Mouse (Mus musculus): Measurements from ENCODE around the gene Cfap97d2.

Gene Cfap97d2

DNA sequence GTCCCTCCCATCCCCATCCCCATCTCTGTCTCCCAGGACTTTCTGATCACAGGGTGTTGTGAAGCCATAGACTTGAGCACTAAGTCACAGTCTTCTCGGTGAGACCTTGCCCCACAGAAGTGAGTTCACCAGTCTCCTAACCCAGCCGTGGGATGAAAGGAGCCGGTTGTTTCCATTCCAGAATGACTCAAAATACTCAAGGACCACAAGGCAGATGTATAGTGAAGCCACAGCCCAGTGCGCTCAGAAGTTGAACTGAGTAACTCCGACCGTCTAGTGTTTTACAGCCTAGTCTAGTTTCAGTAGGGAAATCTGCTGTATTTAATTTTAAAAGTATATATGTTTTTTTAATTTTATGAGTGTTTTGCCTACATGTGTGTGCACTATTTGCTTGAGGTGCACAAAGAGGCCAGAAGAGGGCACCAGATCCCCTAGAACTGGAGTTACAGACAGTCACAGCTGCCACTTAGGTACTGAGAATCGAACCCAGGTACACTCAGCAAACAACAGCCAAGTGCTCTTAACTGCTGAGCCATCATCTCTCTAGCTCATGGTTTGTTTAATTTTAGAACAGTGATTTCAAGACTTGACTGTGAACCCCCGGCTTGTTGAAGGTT is 18.5 kb upstream of the Cfap97d2 start:
- WGBS, result 92% methylated on average over 8 of the region's 8 CpGs

GRCm38 (mm10) chr8:13687941-13688340 is 17.7 kb upstream of the Cfap97d2 start:
- 84% methylated on average over 4 of the region's 4 CpGs for WGBS

DNA sequence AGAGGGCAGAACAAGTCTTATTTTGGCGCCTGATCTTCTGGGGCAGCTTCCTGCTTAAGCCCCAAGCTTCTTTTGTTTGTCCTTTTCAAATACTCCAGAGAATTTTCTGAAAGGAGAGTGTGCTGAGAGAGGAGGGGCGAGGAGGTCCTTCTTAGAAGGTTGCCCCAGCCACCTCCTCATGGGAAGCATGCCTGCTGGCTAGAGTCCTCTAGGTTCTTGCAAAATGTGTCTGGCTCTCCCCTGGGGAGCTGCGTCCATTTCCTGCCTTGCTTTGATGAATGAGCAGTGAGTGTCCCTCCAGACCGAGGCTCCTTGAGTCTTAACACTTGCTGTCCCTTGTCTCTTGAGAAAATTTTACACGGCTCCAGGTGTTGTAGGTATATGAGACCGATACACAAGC is 17.2 kb upstream of the Cfap97d2 start:
- WGBS, result 58% methylated on average over 6 of the region's 6 CpGs

GRCm38 (mm10) chr8:13689331-13689730 is 16.4 kb upstream of the Cfap97d2 start:
- 84% methylated on average over 5 of the region's 5 CpGs for WGBS

DNA sequence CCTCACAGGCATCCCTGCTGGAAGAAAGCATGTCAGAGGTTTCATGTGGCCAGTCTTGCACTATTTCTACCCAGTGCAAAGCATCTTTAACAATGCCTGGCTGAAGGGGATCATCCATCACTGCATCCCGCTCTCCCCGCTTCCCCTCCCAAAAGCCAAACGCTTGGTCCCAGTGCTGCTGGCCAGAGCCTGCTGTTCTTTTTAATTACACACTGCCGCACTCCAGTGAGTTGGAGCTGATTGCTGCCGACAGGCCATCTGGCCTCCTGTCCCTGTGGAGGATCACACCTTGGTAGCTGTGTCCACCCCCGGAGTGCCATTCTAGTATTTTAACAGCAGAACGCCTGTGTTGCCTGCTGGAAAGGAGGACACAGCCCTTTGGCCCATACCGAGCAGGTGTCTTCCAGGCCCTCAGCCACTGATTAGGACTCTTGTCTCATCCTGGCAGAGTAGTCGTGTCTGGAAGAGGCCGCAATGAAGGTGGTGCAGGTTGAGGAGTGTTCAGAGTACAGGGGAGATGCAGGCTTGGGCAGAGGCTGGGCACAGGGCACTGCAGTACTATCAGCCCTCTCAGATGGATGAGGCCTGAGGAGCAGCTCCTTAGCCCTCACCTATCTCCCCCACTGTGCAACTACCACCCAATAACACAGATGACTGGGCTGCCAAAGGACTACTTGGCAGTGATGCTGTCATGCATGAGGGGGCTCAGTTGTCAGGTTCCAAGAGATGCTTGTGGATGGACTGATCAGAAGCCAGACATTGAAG is 13.2 kb upstream of the Cfap97d2 start:
- 70% methylated on average over 10 of the region's 10 CpGs for WGBS

DNA sequence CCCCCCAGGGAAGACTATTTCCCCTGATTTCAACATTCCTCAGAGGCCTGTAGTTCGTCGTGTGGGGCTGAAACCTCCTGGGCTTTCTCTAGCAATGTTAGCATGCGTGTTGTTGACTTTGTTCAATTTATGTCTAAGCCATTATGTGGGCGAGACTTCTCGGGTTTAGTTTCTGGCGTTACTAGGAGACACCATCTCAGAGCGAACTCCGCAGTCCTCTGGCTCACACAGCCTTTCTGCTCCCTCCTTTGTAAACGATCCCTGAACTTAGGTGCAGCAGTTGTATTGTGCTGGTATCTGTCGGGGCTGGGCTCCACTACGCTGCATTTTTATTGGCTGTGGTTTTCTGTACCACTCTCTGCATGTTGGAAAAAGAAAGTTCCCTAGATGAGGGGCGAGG is 11.0 kb upstream of the Cfap97d2 start:
- 61% methylated on average over 12 of the region's 12 CpGs for WGBS

- WGBS, result 80% methylated on average over 10 of the region's 10 CpGs
Measured at GRCm38 (mm10) chr8:13695203-13695867, 10.4 kb upstream of the Cfap97d2 start.

GRCm38 (mm10) chr8:13696157-13696556 is 9.5 kb upstream of the Cfap97d2 start:
- 80% methylated on average over 4 of the region's 4 CpGs for WGBS

GRCm38 (mm10) chr8:13697196-13697595 is 8.5 kb upstream of the Cfap97d2 start:
- 87% methylated on average over 8 of the region's 8 CpGs for WGBS

DNA sequence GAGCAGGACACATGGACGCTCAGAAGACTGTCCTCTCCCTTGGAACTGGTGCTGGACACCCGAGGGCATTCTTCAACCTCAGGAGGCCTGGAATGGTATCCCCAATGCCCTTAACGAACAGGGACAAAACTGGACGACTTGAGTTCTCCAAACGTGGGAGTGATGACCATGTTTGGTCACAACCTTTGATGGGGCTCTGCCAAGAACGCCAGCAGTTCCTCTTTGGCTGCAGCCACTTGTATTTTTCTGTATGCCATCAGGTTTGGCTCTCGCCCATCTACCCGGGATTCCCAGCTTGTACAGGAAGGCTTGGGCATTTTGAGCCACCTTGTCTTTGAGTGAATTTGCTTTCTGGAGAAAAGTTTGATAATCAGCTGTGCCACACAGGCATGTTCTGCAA is 8.0 kb upstream of the Cfap97d2 start:
- WGBS, result 68% methylated on average over 8 of the region's 8 CpGs

GRCm38 (mm10) chr8:13698281-13698680 is 7.4 kb upstream of the Cfap97d2 start:
- WGBS, result 94% methylated on average over 3 of the region's 3 CpGs

DNA sequence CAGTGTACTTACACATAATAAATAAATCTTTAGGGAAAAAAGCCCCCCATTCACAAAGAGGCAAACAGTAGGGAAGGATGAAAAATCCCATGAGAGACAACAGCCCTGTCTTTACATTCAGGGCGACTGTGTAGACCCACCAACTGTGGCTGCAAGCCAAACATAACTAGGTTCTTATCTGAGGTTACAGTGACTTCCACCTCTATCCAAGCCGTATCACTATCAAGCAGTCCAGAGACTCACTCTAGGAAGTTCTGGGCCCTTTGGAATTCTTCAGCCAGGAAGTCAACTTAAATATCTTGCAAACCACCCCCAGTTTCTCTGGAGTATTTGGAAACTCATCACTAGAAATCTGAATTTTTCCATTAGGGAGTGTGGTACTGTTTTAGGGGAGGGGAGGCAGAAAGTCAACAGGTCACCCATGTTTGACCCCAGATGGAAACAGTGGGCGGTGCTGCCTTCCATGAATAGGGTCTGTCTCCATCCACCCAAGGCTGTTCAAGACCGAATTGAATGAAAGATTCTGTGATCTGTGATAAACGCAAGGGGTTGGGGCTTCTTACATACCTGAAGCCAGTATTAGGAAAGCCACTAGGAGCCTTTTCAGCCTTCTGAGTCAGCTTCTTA is 6.3 kb upstream of the Cfap97d2 start:
- WGBS, result 93% methylated on average over 5 of the region's 5 CpGs

DNA sequence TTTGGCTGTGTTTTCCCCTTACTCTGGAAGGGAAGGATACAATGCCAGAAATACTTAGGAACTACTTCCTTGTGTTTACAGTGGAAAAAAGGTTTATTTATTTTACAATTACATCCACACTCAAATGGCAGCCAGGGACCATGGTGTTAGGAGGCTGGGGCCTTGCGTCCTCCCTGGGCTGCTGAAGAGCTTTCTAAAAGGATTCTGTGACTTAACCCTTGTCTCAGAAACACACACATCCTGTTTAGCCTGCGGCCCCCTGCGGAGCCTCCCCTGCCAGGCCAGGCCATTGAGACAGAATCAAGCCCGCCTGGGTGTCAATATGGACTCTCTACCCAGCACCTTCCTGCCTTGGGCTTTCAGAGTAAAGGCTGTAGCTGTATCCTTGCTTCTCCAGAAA is 2.9 kb upstream of the Cfap97d2 start:
- WGBS, result 62% methylated on average over 4 of the region's 4 CpGs

GRCm38 (mm10) chr8:13703756-13704155 is 1.9 kb upstream of the Cfap97d2 start:
- 91% methylated on average over 6 of the region's 6 CpGs for WGBS

DNA sequence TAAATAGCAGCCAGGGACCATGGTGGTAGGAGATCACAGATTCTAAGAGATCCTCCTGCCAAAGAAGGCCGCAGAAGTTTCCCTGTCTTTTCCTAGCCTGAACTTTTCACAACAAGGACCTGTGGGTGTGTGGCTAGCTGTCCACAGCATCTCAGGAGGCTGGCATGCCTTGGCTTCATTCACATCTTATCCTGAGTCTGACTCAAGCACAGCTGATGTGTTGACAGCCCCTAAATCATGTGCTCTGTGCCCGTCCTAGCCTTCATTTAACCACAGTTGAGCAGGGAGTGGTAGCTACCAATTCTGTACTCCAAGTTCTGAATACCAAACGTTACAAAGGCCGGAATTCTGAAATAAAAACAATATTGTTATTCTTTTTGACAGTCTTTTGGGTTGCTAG is 1.4 kb upstream of the Cfap97d2 start:
- WGBS, result 85% methylated on average over 4 of the region's 4 CpGs

DNA sequence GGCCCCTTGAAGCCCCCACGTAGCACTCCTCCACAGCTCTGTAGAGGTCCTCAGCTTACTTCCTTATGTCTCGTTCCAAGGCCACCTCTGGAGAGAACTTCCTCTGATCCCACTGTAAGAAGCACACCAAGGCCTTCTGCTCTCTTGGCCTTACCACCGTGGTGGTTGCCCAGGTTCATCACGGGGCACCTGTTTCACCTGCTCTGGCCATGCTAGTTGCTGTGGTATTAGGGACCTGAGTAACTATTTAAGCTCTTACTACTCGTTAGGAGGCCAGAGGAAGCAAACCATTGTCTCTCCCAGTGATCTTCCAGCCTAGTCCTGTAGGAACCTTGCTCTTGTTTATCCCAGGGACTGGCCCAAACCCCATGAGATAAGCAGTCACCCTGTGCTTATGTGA is 1.2 kb downstream of the Cfap97d2 start:
- WGBS, result 88% methylated on average over 5 of the region's 5 CpGs

GRCm38 (mm10) chr8:13708514-13708913 is 2.8 kb downstream of the Cfap97d2 start:
- 94% methylated on average over 5 of the region's 5 CpGs for WGBS

- 96% methylated on average over 8 of the region's 8 CpGs for WGBS
Measured at GRCm38 (mm10) chr8:13718980-13719379, 13.3 kb downstream of the Cfap97d2 start.

- 64% methylated on average over 10 of the region's 10 CpGs for WGBS
Measured at GRCm38 (mm10) chr8:13727469-13728094, 21.9 kb downstream of the Cfap97d2 start.

DNA sequence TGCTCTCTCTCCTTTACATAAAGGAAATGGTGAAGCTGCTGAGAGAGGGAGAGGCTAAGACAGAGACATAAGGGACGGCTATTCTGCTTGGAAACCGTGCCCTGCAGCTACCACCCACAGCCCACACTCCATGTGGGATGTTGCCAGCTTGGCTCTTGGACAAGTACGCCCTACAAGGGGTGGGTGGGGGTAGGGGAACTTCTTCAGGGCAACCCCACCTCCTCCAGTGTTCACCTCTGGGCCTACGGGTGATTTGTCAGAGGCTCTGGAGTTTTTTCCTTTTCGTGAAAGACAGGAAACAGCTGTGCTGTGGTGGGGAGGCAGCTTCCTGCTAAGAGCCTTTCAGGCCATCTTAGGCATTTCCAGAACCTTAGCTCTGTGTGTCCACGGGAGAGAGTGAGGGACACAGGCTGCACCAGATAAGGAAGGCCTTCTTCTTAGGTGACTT is 34.7 kb downstream of the Cfap97d2 start:
- 18% methylated on average over 6 of the region's 6 CpGs for WGBS

- 84% methylated on average over 7 of the region's 7 CpGs for whole genome bisulfite sequencing
Measured at GRCm38 (mm10) chr8:13740817-13741613, 35.3 kb downstream of the Cfap97d2 start.
